Mouse (Mus musculus) lung, adult 2 months (tissue): Measurements from ENCODE around the gene Cyp4x1.

Experiments
- CTCF ChIP-seq: fragments of 200-500 bp; IDR thresholded peaks from 2 replicates; pipeline ENCODE4 v1.5.1; 2011; ENCODE audit warnings: mild to moderate bottlenecking, low read length, control low read depth; ENCODE audit not compliant: insufficient read depth
- POLR2A ChIP-seq: fragments of 200-500 bp; IDR thresholded peaks from 2 replicates; pipeline ENCODE4 v1.6.1; 2011; ENCODE audit warnings: low read depth, mild to moderate bottlenecking, control low read depth, low read length, borderline replicate concordance; ENCODE audit errors: extremely low read depth

GRCm38 (mm10) chr4:115113266-115113665, 20.8 kb downstream of the Cyp4x1 start:
- TF ChIP-seq CTCF (no peak), POLR2A (no peak)
